Mouse (Mus musculus) urinary bladder, postnatal 4 days (tissue): ENCODE results near the gene Supt3.

Experiments used
- DNase-seq, 2 experiments: peaks; one replicate each; pipeline ENCODE4 v3.0.0; 2021 to 2022; ENCODE audit warnings: low spot score in 2 of 2

Gene Supt3

GRCm38 (mm10) chr17:44967186-44967585 is 190.2 kb downstream of the Supt3 start:
- DNase-seq, result no peak

- DNase-seq, result no peak
Observed at GRCm38 (mm10) chr17:44970255-44970654, 193.3 kb downstream of the Supt3 start.

GRCm38 (mm10) chr17:44973489-44973888 is 196.5 kb downstream of the Supt3 start:
- no peak for DNase-seq

- DNase-seq, result no peak
Observed at GRCm38 (mm10) chr17:44977690-44978089, 200.7 kb downstream of the Supt3 start.

GRCm38 (mm10) chr17:44987964-44988363 is 211.0 kb downstream of the Supt3 start:
- no peak for DNase-seq

GRCm38 (mm10) chr17:45003311-45003710 is 226.4 kb downstream of the Supt3 start:
- DNase-seq, result no peak

GRCm38 (mm10) chr17:45004477-45005170 is 227.7 kb downstream of the Supt3 start:
- DNase-seq, result no peak

- no peak for DNase-seq
Observed at GRCm38 (mm10) chr17:45007461-45007860, 230.5 kb downstream of the Supt3 start.

- no peak for DNase-seq
Observed at GRCm38 (mm10) chr17:45008663-45009062, 231.7 kb downstream of the Supt3 start.

GRCm38 (mm10) chr17:45010409-45010808 is 233.5 kb downstream of the Supt3 start:
- no peak for DNase-seq

- DNase-seq, result no peak
Observed at GRCm38 (mm10) chr17:45016746-45017145, 239.8 kb downstream of the Supt3 start.

GRCm38 (mm10) chr17:45020155-45020930 is 243.4 kb downstream of the Supt3 start:
- DNase-seq, result no peak

- no peak for DNase-seq
Observed at GRCm38 (mm10) chr17:45028441-45028840, 251.5 kb downstream of the Supt3 start.

GRCm38 (mm10) chr17:45029106-45029505 is 252.2 kb downstream of the Supt3 start:
- DNase-seq, result no peak

- DNase-seq, result no peak
Observed at GRCm38 (mm10) chr17:45032209-45032608, 255.3 kb downstream of the Supt3 start.

- no peak for DNase-seq
Observed at GRCm38 (mm10) chr17:45033617-45034016, 256.7 kb downstream of the Supt3 start.

GRCm38 (mm10) chr17:45041084-45041483 is 264.1 kb downstream of the Supt3 start:
- DNase-seq, result no peak

GRCm38 (mm10) chr17:45045804-45046203 is 268.9 kb downstream of the Supt3 start:
- DNase-seq, result no peak

- DNase-seq, result no peak
Observed at GRCm38 (mm10) chr17:45046583-45046982, 269.6 kb downstream of the Supt3 start.

GRCm38 (mm10) chr17:45047236-45047635 is 270.3 kb downstream of the Supt3 start:
- DNase-seq, result no peak

- DNase-seq, result no peak
Observed at GRCm38 (mm10) chr17:45051971-45052370, 275.0 kb downstream of the Supt3 start.

- no peak for DNase-seq
Observed at GRCm38 (mm10) chr17:45053371-45053770, 276.4 kb downstream of the Supt3 start.

- DNase-seq, result no peak
Observed at GRCm38 (mm10) chr17:45054526-45054925, 277.6 kb downstream of the Supt3 start.
